ENCODE assay signal across 25 mouse cellular contexts in the genomic region with DNA sequence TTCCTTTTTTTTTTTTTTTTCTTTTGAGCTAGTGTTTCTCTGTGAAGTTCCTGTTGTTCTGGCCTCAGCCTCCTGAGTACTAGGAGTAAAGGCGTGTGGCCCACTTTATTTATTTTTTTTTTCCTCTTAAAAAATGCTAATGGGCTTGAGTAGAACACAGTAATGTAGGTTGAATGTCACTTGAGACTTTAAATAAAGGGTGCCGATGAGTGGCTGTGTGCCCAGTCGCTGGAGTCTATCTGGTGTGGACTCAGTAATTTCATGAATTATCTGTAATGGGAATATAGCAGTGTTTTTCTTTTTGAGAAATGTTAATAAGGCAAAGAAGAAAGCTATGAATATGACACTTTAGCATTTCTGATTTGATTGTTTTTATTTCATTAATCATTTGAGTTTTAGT. TPM values are rescaled to one million over a fixed set of nuclear protein-coding genes. Genes with fewer than 3 reads are reported as not detected.
DNase-seq lines count a peak whose midpoint lies in the region; ATAC-seq and TF ChIP-seq lines count a peak whose summit lies in the region.
"Had no signal": no experiment of that assay in that cellular context is flagged by ENCODE, and none has a peak within 500 bp of the region (broad histone marks: within the 10 kb centered on the region; RNA-seq: fewer than 3 reads in every experiment).

No protein-coding gene starts in this region.

- H3K27me3 ChIP-seq in heart, embryonic 10.5 days (ENCODE audit: insufficient read depth, poor library complexity, severe bottlenecking), result no peaks in the 10 kb centered on the region
- H3K27me3 ChIP-seq in lung, postnatal 0 days (replicated peaks; ENCODE audit: insufficient read depth, low read length), result no peaks in the 10 kb centered on the region
- no peaks in the 10 kb centered on the region for H3K27me3 ChIP-seq in kidney, embryonic 15.5 days
- H3K27me3 ChIP-seq: CH12.LX; embryonic facial prominence, embryonic 12.5 days; forebrain, embryonic 13.5 days; forebrain, embryonic 15.5 days; Patski had no signal

- 83% methylated on average over 3 of the region's 3 CpGs for WGBS in heart, embryonic 10.5 days
- WGBS in lung, postnatal 0 days, result 30% methylated on average over 3 of the region's 3 CpGs
- 20% methylated on average over 3 of the region's 3 CpGs for WGBS in kidney, embryonic 15.5 days

- no peak for TF ChIP-seq CTCF in lung, postnatal 0 days (IDR thresholded peaks at IDR 0.05)

- peaks cover 25% of the 10 kb centered on the region for H3K4me1 ChIP-seq in heart, embryonic 10.5 days
- no peaks in the 10 kb centered on the region for H3K4me1 ChIP-seq in lung, postnatal 0 days (ENCODE audit: insufficient read depth, low read depth, low read length)
- H3K4me1 ChIP-seq in kidney, embryonic 15.5 days, result peaks cover 16% of the 10 kb centered on the region; the same call in 1 of the 2 replicates
- H3K4me1 ChIP-seq: embryonic facial prominence, embryonic 12.5 days had no signal

- H3K4me3 ChIP-seq in heart, embryonic 10.5 days, result no peak overlapping the region
- no peak overlapping the region for H3K4me3 ChIP-seq in lung, postnatal 0 days (ENCODE audit: low read depth, low read length)
- no peak overlapping the region for H3K4me3 ChIP-seq in kidney, embryonic 15.5 days (replicated peaks)
- H3K4me3 ChIP-seq: embryonic facial prominence, embryonic 10.5 days; embryonic facial prominence, embryonic 12.5 days; forebrain, embryonic 13.5 days; forebrain, embryonic 15.5 days had no signal

- H3K27ac ChIP-seq in heart, embryonic 10.5 days, result no peak overlapping the region
- H3K27ac ChIP-seq in lung, postnatal 0 days (ENCODE audit: low read length), result no peak overlapping the region
- H3K27ac ChIP-seq in kidney, embryonic 15.5 days, result no peak overlapping the region
- H3K27ac ChIP-seq: embryonic facial prominence, embryonic 10.5 days; embryonic facial prominence, embryonic 12.5 days; forebrain, embryonic 13.5 days; forebrain, embryonic 15.5 days had no signal

- H3K4me2 ChIP-seq in lung, postnatal 0 days (replicated peaks; ENCODE audit: low read depth, low read length), result no peak overlapping the region
- no peak overlapping the region for H3K4me2 ChIP-seq in kidney, embryonic 15.5 days
- H3K4me2 ChIP-seq: embryonic facial prominence, embryonic 12.5 days; forebrain, embryonic 13.5 days; forebrain, embryonic 15.5 days had no signal

- no peak overlapping the region for H3K9ac ChIP-seq in lung, postnatal 0 days (replicated peaks; ENCODE audit: low read depth)
- H3K9ac ChIP-seq in kidney, embryonic 15.5 days, result no peak overlapping the region
- H3K9ac ChIP-seq: embryonic facial prominence, embryonic 12.5 days; forebrain, embryonic 13.5 days; forebrain, embryonic 15.5 days; forebrain, postnatal 0 days had no signal

- no peak for ATAC-seq in lung, postnatal 0 days
- ATAC-seq in kidney, embryonic 15.5 days (replicated peaks; ENCODE audit: low FRiP score), result no peak
- ATAC-seq: activated CD4-positive, CD25-positive, alpha-beta regulatory T cell, adult 4 months; CD4-positive, CD25-positive, alpha-beta regulatory T cell, adult 4 months; forebrain, embryonic 13.5 days; forebrain, embryonic 15.5 days; forebrain, postnatal 0 days; Patski had no signal

- TF ChIP-seq EP300 in lung, postnatal 0 days (IDR thresholded peaks at IDR 0.05), result no peak

- peaks cover 12% of the 10 kb centered on the region for H3K36me3 ChIP-seq in heart, embryonic 10.5 days
- H3K36me3 ChIP-seq in lung, postnatal 0 days (ENCODE audit: insufficient read depth, low read length), result no peaks in the 10 kb centered on the region
- 0 out of 2 replicates have a peak, but pooled peaks cover 9% of the 10 kb centered on the region for H3K36me3 ChIP-seq in kidney, embryonic 15.5 days
- H3K36me3 ChIP-seq: forebrain, embryonic 15.5 days had no signal

- DNase-seq in heart, adult 11 months, result peak; percentile 54
- DNase-seq in heart, embryonic 10.5 days (ENCODE audit: low spot score), result no peak
- DNase-seq in lung, postnatal 0 days (ENCODE audit: low spot score), result peak; percentile 17
- DNase-seq in lung, adult 18-20 months, result no peak
- peak; percentile 51 for DNase-seq in adipocyte (ENCODE audit: low spot score)
- DNase-seq: adrenal gland, adult 2 months; adrenal gland, postnatal 10 days; adrenal gland, postnatal 25 days; B cell, adult 2 months; cerebellum, adult 11-12 months; cerebellum, adult 2 months; cerebellum, adult 9-10 months; cerebellum, postnatal 10 days; cerebellum, postnatal 25 days; forebrain, postnatal 0 days had no signal

- no peaks in the 10 kb centered on the region for H3K9me3 ChIP-seq in heart, embryonic 10.5 days
- H3K9me3 ChIP-seq in lung, postnatal 0 days (ENCODE audit: low read length), result no peaks in the 10 kb centered on the region
- H3K9me3 ChIP-seq in kidney, embryonic 15.5 days (replicated peaks), result no peaks in the 10 kb centered on the region
- H3K9me3 ChIP-seq: embryonic facial prominence, embryonic 10.5 days; embryonic facial prominence, embryonic 12.5 days; forebrain, embryonic 13.5 days; forebrain, embryonic 15.5 days; G1E had no signal

RNA-seq across cellular contexts. Expression of a gene that starts 13.3 kb away (rescaled TPM):
- polyA plus RNA-seq in heart, embryonic 10.5 days (2016; fragmentation: Nextera tagmentation; extraction: Ambion mirVana), result 128 and 155 TPM in 2 replicates
- polyA plus RNA-seq in lung, postnatal 0 days (2015; fragmentation: Nextera tagmentation; extraction: Ambion mirVana), result 35.1 and 37.5 TPM in 2 replicates
- polyA plus RNA-seq in kidney, embryonic 15.5 days (2015; fragmentation: Nextera tagmentation; extraction: Ambion mirVana), result 104 and 107 TPM in 2 replicates

RNA-seq across cellular contexts. Expression of a gene that starts 48.8 kb away (rescaled TPM):
- 276 and 329 TPM in 2 replicates for polyA plus RNA-seq in heart, embryonic 10.5 days (2016; fragmentation: Nextera tagmentation; extraction: Ambion mirVana)
- polyA plus RNA-seq in lung, postnatal 0 days (2015; fragmentation: Nextera tagmentation; extraction: Ambion mirVana), result 146 and 159 TPM in 2 replicates
- 232 and 236 TPM in 2 replicates for polyA plus RNA-seq in kidney, embryonic 15.5 days (2015; fragmentation: Nextera tagmentation; extraction: Ambion mirVana)

RNA-seq across cellular contexts. Expression of a gene that starts 48.9 kb away (rescaled TPM):
- 33.2 and 42.2 TPM in 2 replicates for polyA plus RNA-seq in heart, embryonic 10.5 days (2016; fragmentation: Nextera tagmentation; extraction: Ambion mirVana)
- polyA plus RNA-seq in lung, postnatal 0 days (2015; fragmentation: Nextera tagmentation; extraction: Ambion mirVana), result 18.1 and 21.3 TPM in 2 replicates
- 39.2 and 42.4 TPM in 2 replicates for polyA plus RNA-seq in kidney, embryonic 15.5 days (2015; fragmentation: Nextera tagmentation; extraction: Ambion mirVana)

Comparison
In these comparisons a context has a peak if more than half of its experiments do, and no peak if none do; other contexts are left out.
1. DNase-seq: peak in heart, adult 11 months (single experiment), lung, postnatal 0 days (single experiment) and adipocyte (single experiment); none in heart, embryonic 10.5 days (single experiment) and lung, adult 18-20 months (0 of 2).